Mouse (Mus musculus) left cerebral cortex, postnatal 25 days (tissue): ENCODE results near the gene Olfr1373. TPM values are rescaled to one million over a fixed set of nuclear protein-coding genes. Genes with fewer than 3 reads are reported as not detected.
"Not testable (repeated sequence)": the region's sequence is repeated elsewhere in the genome, so short reads cannot be mapped to it uniquely, and the experiment has no call there.

Experiments
- DNase-seq, 2 experiments: peaks; one replicate each; pipeline ENCODE4 v3.0.0; 2022; ENCODE audit warnings: low spot score in 2 of 2, mixed read lengths in 1 of 2
- intact Hi-C: fragments of 180-260 bp; cut with DNase I; formaldehyde crosslinking; loops from one replicate; pipeline ENCODE4 v1.15.1; 2025
- total RNA-seq, 2 experiments: library from RNA; stranded (reverse); gene quantifications; 2 replicates each; pipeline ENCODE4 v1.2.3; 2021

Olfr1373 gene
- not detected for total RNA-seq

DNA sequence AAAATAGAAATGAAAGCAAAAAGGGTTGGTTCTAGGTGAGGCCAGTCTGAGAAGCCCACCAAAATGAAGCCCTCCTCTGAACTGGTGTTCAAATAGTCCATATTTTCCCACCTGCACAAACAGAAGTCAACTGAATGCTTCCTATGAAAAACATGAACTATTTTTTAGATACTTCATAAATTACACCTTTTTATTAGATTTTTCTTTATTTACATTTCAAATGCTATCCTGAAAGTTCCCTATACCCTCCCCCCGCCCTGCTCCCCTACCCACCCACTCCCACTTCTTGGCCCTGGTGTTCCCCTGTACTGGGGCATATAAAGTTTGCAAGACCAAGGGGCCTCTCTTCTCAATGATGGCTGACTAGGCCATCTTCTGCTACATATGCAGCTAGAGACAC lies at the start of gene Olfr1373:
Olfr1373 (minus strand) TSS at position 101 of the 400 bp plus-strand sequence.
- DNase-seq, intact Hi-C loops: not testable (repeated sequence)

DNA sequence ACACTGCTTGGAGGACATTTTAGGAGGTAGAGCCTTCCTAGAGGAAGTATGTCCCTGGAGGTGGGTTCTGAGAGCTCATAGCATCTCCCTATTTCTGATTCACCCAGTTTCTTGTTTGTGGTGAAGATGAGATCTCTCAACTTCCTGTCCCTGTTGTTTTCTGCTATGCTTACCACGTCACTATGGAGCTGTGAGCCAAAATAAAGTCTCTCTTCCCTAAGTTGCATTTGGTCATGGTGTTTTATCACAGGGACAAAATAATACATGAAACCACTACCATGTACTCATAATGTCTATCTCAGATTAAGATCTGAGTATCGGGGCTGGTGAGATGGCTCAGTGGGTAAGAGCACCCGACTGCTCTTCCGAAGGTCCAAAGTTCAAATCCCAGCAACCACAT lies 35.3 kb upstream of the Olfr1373 start:
- DNase-seq, intact Hi-C loops: not testable (repeated sequence)

DNA sequence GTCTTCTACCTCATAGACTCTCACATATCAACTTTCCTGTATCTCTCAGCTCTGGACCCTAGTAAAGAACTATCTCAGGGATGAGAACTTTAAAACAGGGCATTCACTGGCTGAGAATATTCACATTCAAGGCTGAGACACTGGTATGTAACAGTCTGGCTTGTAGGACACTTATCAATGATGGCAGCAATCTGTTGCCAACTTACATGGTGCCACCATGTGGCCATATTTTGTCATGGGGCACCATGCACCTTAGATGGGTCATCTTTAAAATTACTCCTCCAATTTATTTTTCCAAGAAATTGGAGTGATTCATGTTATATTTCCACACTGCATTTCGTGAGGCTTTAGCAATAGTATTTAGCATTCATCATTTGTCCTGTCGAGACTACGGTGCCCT lies 34.6 kb upstream of the Olfr1373 start:
- intact Hi-C loops, DNase-seq: not testable (repeated sequence)

DNA sequence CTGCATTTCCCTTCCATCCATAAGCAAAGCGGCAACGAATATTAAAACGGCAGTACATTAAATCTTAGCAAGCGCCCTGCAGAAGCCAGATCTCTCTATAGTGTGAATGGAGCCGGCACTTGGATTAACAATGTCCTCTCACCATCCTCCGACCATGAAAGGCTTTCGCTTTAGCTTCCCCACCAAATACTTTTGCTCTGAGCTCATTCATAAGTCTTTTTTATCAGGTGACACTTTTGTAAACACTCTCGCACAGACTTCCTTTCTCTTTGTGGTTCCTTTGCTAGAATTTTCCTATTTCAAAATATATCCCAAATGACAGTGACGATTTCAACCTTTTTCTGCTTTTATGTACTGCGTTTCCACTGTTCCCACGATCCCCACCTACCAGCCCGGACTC lies 23.1 kb upstream of the Olfr1373 start:
- intact Hi-C loops, result no loop called here

DNA sequence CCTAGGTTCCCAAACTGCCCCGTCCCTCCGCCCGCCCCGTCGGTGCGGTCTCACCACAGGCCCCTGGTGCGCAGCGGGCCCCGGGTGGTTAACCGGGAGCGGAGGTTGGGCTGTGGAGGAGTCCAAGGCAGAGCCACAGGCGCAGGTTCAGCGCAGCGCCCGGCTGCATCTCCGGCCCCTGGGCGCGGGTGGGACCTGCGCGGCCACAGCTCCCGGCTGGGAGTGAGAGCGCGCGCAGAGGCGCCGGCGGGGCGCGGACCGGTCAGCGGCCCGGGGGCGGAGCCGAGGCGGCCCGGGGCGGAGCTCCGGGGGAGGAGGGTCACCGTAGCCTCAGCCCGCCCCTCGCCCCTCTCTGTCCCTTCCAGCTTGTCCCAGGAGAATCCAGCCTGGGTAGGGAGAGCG lies 22.6 kb upstream of the Olfr1373 start:
- DNase-seq, intact Hi-C loops: not testable (repeated sequence)

More for the DNA sequence above, 23.1 kb upstream of the Olfr1373 start:
- DNase-seq, result no peak

DNA sequence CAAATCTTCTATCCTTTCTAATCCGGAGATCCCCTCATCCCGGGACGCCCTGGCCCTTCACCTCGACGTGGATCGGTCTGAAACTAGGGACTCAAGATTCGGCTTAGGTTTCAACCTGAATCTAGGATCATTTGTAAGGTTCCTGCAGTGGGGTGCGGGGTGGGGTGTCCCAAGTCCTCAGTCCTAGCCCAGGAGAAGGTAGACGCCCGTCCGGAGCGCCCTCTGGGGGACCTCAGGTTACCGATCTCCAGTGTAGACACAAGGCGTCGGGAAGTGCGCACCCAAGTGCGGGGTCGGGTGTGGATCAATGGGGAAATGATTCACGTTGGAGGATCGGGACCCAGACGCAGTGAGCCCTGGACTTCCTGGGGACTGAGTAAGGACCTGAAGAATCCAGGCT lies 21.8 kb upstream of the Olfr1373 start:
- no peak for DNase-seq
- intact Hi-C loops, result no loop called here

DNA sequence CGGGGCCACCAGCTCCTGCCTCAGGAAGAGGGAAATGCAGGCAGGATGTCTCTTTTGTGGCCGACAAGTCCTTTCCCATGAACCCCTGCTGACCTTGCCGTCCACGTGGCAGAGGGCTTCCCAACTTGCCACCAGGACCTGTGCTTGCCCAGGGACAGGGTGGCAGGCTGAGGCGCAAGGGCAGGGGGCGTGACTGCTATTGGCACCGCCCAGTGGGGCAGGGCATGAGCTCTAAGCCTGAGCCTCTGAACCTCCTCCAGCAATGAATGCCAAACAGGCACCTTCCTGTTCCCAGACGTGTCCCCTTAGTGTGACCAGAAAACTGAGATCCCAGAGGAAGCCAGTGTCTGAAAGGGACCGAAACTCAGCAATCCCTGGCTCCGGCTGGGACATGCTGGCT lies 18.6 kb upstream of the Olfr1373 start:
- intact Hi-C loops, result no loop called here

DNA sequence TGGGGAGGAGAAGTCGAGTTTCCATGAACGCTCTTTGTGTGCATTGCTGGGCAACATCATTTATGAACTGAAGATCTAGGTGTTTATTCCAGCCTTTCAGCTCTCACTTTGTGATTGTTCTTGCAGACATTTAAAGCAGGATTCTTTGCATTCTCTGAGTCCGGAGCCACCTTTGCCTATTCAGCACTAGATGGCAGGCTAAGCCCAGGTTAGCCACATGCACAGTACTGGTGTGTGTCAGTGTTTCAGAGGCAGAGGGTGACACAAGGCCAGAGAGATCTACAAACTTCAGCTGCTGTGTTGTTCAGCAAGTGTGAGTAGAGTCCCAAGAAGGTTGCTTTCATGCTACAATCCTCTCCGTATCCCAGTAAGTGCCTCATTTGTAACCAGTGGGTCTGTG lies 1.7 kb downstream of the Olfr1373 start:
- intact Hi-C loops, result loop anchor here (1.0 to 5.0 kb wide), 2 partner anchors 77 to 199 kb away; no protein-coding TSS in a partner anchor
- peak; percentile 50 to 76 for DNase-seq

More for the DNA sequence above, 18.6 kb upstream of the Olfr1373 start:
- no peak for DNase-seq

DNA sequence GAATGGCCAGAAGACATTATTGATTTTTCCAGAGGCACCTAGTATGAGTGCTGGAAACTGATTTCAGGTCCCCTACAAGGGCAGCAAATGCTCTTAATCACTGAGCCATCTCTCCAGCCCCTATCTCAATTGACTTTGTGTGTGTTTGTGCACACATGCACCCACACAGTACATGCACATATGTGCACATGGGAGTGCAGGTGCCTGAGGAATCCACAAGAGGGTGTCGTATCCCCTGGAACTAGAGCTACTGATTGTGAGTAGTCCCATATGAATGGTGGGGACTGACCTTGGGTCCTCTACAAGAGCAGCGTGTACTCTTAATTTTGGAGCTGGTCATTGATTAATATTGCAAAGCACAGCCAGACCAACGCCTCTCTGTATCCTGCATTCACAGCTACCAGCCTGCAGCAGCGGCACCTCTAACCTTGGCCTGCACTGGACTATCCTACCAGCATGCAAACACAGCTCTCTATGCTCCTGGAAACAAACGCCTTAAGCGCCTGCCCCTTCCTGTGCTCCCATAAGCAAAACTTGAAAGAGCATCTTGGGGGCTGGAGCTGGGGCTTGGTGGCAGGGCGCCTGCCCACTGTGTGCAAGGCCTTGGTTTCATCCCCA lies 14.8 kb downstream of the Olfr1373 start:
- intact Hi-C loops, result no loop called here
- DNase-seq, result peak in 1 of 2 experiments; percentile 17

DNA sequence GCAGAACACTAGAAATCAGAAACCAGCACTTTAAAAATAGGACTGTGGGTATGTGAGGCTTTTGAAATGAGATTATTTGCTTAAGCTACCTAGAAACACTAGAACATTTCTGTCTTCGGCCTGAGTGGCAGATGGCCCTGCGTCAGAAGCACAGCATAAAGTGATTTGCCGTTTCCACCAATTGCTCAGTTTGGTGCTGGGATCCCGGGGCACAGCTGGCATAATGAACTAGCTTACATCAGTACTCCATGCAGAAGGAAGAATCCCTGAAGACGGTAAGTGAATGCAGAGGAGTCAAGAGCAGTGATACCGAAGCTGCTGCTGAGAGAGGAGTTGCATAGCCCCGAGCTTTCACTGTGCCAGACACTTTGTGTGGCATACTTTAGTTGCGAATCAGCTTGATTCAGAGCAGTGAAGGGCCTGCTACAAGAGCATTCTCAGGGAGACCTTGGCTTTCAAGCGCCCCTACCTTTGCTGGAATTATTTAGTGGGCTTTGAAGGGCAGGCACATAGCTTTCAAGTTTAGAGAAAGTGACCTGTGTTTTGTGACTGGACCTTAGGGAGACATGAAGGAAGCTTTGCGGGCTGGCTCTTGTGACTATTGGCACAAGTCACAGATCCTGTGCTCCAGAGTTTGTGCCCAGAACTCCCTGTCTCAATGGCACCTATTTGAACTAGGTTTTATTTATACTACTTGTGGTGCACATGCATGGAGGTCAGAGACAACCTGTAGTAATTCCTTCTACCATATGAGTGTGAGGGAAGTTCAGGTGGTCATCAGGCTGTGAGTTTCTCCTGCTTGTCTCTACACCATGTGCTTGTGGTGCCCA lies 15.5 kb downstream of the Olfr1373 start:
- intact Hi-C loops, result no loop called here
- DNase-seq, result peak; percentile 66 to 96

DNA sequence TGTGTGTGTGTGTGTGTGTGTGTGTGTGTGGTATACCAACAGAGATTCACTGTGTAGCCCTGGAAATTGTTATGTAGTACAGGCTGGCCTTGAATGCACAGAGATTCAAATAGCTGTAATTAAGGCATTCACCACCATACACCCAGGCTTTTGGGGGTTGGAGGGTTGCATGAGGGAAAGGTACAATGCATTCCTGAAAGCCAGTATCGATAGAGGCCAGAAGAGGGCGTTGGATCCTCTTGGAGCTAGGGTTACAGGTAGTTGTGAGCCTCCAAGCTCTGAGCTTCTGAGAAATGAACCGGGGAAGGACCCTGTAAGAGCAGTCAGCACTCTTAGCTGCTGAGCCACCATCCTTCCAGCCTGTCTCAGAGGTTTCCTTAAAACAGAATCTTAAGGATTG lies 16.2 kb downstream of the Olfr1373 start:
- DNase-seq, result peak in 1 of 2 experiments; percentile 34
- intact Hi-C loops, result no loop called here

DNA sequence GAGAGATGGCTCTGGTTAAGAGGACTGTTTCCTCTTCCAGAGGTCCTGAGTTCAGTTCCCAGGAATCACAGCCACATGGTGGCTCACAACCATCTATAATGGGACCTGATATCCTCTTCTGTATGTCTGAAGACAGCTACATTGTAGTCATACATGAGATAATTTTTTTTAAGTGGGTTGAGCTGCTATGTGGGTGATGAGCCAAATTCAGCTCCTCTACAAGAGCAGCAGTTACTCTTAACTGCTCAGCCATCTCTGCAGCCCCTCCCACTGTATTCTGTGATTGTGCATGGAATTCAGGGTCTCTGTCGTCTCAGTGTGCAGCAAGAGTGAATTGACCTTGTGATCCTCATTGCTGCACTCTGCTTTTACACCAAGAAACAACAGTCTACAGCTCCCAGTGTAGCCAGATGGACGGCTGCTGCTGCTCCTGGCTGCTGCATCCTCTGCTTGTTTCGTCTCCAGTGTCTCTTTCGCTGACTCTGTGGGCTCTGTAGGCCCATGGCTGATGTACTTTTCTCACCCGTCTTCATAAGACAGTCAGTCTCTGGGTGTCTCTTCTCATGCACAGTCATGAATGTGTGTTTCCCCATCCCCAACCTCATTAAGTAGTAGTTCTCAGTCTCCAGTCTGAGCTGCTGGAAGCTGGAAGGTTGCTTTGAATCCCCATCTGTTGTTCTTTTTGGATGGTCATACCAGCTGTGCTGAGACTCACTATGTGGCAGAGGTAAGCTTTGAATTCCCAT lies 16.8 kb downstream of the Olfr1373 start:
- peak; percentile 42 to 71 for DNase-seq
- intact Hi-C loops, result no loop called here

DNA sequence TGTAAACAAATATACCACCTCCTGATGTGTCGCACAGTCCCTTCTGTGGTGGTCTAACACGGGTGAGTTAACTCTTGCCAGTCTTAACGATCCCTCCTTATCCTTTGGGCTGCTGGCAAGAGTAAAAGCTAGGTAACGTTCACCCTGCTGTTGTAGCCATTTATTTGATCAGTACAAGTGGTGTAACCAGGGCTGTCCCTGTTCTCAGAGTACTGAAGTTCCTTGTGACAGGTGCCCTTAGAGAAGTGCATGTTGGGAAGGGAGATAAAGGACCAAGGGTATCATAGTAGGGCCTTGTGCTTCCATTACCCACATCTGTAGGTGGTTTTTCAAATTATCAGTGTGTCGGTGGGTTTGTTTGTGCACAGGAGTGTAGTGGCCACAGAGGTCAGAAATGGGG lies 17.6 kb downstream of the Olfr1373 start:
- intact Hi-C loops, result no loop called here

DNA sequence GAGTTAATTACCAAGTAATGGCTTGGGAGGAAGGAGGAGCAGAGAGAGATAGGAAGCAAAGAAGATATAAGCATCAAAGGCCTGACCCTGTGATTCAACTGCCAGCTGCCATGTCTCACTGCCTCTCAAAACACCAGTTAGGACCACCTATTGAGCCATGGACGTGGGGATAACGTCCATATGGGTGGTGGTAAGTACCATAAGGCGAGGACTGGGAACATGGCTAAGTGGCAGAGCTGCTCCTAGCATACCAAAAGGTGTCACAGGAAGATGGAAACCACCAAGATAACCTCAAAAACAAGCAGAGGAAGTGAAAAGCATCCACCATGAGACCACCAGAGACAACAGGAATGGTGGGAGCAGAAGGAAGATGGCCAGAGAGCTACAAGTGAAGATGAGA lies 18.2 kb downstream of the Olfr1373 start:
- DNase-seq, result no peak
- intact Hi-C loops, result no loop called here

More for the DNA sequence above, 17.6 kb downstream of the Olfr1373 start:
- DNase-seq, result no peak

DNA sequence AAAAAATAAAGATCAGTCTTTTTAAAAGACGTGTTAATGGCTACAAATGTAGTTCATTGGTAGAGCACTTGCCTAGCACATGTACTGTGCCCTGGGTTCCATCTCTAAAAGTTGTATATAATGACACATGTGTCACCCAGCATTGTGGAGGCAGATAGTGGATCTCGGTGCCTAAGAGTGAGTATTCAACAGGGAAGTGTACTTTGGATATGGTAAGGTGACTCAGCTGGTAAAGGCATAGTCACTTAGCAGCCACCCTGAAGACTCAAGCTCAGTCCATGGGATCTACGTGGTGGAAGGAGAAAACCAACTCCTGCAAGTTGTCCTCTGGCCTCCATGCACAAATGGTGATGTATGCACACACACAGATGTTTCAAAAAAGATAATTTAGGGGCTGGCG lies 20.9 kb downstream of the Olfr1373 start:
- intact Hi-C loops, result no loop called here
- DNase-seq, result no peak

DNA sequence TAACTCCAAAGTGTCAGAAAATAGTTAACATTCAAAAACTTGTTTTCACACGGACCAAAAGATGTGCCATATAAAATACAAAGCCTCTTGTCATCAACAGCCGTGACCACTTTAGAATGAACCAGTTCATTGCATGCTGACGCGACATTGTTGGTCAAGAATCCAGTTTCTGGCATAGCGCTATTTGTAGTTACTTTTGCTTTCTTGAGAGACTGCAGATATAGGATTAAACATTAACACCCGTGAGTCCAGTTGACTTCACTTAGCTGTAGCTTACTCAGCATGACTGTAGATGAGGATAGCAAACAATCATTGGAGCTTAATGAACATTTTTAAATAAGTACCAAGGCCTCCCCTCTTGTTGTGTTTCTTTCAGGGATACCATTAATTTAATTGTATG lies 23.3 kb downstream of the Olfr1373 start:
- intact Hi-C loops, result no loop called here
- no peak for DNase-seq

DNA sequence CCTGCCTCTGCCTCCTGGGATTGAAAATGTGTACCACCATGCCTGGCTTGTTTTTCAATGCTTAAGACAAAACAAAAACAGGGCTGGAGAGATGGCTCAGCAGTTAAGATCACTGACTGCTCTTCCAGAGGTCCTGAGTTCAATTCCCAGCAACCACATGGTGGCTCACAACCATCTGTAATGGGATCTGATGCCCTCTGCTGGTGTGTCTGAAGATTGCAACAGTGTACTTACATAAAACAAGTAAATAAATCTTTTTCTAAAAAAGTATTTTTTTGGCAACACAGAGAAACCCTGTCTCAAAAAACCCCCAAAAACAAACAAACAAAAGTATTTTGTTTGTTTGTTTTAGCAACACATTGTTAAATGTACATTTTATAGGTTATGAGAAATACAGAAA lies 24.9 kb downstream of the Olfr1373 start:
- DNase-seq, intact Hi-C loops: not testable (repeated sequence)

DNA sequence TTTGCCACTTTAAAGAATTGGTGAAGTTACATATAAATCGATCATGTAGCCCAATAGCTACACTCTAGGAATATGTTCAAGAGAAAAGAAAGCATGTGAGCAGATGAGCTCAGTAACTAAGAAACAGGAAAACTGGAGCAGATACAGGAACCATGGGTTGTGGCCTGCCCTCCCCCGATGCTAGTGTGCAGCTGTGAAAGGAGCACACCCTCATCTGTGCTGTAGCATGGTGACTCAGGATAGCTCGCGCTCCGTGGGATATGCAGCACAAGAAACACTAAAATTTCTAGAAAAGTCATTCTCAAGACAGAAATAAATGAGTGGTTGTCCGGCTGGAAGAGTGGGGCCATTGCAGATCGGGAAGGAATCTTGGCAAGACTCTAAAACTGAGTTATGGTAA lies 28.2 kb downstream of the Olfr1373 start:
- DNase-seq, result peak in 1 of 2 experiments; percentile 70
- intact Hi-C loops, result no loop called here

DNA sequence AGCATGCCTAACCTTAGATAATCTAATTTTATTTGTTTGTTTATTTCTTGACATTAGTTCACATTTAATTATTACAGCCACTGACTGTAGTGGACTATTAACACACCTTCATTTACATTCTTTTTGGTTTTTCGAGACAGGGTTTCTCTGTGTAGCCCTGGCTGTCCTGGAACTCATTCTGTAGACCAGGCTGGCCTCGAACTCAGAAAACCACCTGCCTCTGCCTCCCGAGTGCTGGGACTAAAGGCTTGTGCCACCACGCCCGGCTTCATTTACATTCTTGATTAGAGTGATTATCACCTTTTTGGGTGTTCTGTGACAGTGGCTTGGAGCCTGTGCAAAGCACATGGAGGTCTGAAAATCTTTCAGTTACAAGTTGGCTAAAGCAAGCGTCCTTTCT lies 29.2 kb downstream of the Olfr1373 start:
- DNase-seq, intact Hi-C loops: not testable (repeated sequence)

DNA sequence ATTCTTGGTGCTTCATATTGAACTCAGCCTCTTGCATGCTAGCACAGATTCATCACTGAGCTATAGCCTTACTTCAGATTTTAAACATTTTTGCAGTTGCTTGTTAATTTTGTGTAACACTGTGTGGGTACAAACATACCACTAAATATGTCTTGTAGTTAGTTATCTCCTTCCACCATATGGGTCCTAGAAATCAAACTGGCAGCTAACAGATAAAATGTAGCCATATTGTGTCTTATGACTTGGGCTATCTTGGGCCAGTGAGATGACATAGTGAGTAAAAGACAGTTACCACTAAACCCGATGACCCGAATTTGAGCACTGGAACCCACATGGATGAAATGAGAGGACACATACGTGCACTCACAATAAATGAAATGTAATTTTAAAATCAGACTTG lies 29.8 kb downstream of the Olfr1373 start:
- no peak for DNase-seq
- intact Hi-C loops, result no loop called here
